Mouse (Mus musculus) heart, postnatal 0 days (tissue): ENCODE measurements around the gene Cmip. TPM values are rescaled to one million over a fixed set of nuclear protein-coding genes. Genes with fewer than 3 reads are reported as not detected.

Source experiments
- ATAC-seq: fragments of 200-750 bp; cut with Nextera tagmentation; 2 replicates; pipeline ENCODE4 v1.8.0; 2017; ENCODE audit warnings: low read depth, moderate number of reproducible peaks, moderate library complexity; ENCODE audit not compliant: insufficient read depth
- DNase-seq: peaks from one replicate; pipeline ENCODE4 v3.0.0-alpha.2; 2016; ENCODE audit warnings: low spot score
- H3K27ac ChIP-seq: fragments of 300-500 bp; sonication (generic); 2 replicates; pipeline ENCODE4 v1.5.1; 2014; ENCODE audit warnings: low read depth, mild to moderate bottlenecking
- H3K27me3 ChIP-seq: fragments of 300-500 bp; sonication (generic); 2 replicates; pipeline ENCODE4 v1.6.1; 2014; ENCODE audit warnings: low read length, mixed read lengths; ENCODE audit not compliant: control insufficient read depth, insufficient read depth
- H3K36me3 ChIP-seq: fragments of 300-500 bp; sonication (generic); replicated peaks from 2 replicates; pipeline ENCODE4 v1.6.1; 2014; ENCODE audit warnings: low read length, mixed read lengths; ENCODE audit not compliant: control insufficient read depth, insufficient read depth
- H3K4me1 ChIP-seq: fragments of 300-500 bp; sonication (generic); 2 replicates; pipeline ENCODE4 v1.6.1; 2014; ENCODE audit warnings: antibody characterized with exemption; ENCODE audit not compliant: control insufficient read depth, insufficient read depth
- H3K4me2 ChIP-seq: fragments of 300-500 bp; sonication (generic); 2 replicates; pipeline ENCODE4 v1.6.1; 2014; ENCODE audit warnings: low read depth, mild to moderate bottlenecking, low read length, moderate library complexity
- H3K4me3 ChIP-seq: fragments of 300-500 bp; sonication (generic); 2 replicates; pipeline ENCODE4 v1.5.1; 2014; ENCODE audit warnings: low read depth, low read length
- H3K9ac ChIP-seq: fragments of 300-500 bp; sonication (generic); replicated peaks from 2 replicates; pipeline ENCODE4 v1.6.1; 2014; ENCODE audit warnings: low read depth, low read length, mixed read lengths
- H3K9me3 ChIP-seq: fragments of 300-500 bp; sonication (generic); replicated peaks from 2 replicates; pipeline ENCODE4 v1.6.1; 2016; ENCODE audit warnings: low read length; ENCODE audit not compliant: control insufficient read depth
- CTCF ChIP-seq: IDR thresholded peaks from 2 replicates; pipeline ENCODE4 v1.5.1; 2016; ENCODE audit warnings: antibody characterized with exemption, control low read depth, low read depth
- EP300 ChIP-seq: IDR thresholded peaks from 2 replicates; pipeline ENCODE4 v1.6.1; 2016; ENCODE audit warnings: antibody characterized with exemption, low read depth
- WGBS: fragments of 180-500 bp; shearing (Covaris S2); extraction: QIAGEN DNeasy Blood & Tissue Kit; methylation state at CpG from one replicate; pipeline ENCODE4 v1.1.7; 2014; 5-methylcytosine and 5-hydroxymethylcytosine counted together
- polyA plus RNA-seq: library from polyadenylated mRNA; unstranded; fragments of >200 nt; fragmentation: Nextera tagmentation; extraction: Ambion mirVana; gene quantifications from 2 replicates; pipeline ENCODE4 v1.2.1, GENCODE M21; 2015
- total RNA-seq: library from RNA; depleted of rRNA; stranded (reverse); fragments of >200 nt; gene quantifications from 2 replicates; pipeline ENCODE4 v1.2.3, GENCODE M21; 2014; ENCODE audit warnings: low replicate concordance

The Cmip gene
- total and polyA plus RNA-seq, 2 experiments from 2014 or later: 5.7 to 11.1 TPM

DNA sequence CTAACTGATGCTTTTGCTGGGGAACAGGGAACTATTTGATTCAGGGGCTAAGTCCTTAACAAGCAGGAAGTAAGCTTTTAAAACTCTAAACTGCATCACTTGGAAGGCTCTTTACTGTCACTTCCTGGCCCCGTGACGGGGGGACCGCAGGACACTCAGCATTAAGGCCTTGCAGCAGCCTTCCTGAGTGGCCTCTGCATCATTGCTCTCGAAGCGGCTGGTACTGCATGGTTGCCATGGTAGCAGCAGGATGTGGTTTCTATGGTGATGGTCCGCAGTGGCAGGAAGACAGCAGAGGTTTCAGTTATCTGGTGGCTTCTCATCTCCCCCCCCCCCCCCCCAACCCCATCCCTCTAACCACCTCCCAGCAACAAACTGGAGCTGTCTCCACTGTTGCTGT, 65.2 kb downstream of the Cmip start:
- Histone ChIP-seq H3K27ac (no peak overlapping the region), H3K27me3 (no peaks in the 10 kb centered on the region), H3K4me2 (no peak overlapping the region), H3K4me3 (no peak overlapping the region), H3K9ac (no peak overlapping the region), H3K4me1 (no peaks in the 10 kb centered on the region), H3K9me3 (no peaks in the 10 kb centered on the region), H3K36me3 (0 out of 2 replicates have a peak, but pooled peaks cover 3% of the 10 kb centered on the region)
- DNase-seq (no peak), ATAC-seq (no peak)
- TF ChIP-seq EP300: no peak
- no peak for TF ChIP-seq CTCF
- 67% methylated on average over 6 of the region's 6 CpGs for WGBS

DNA sequence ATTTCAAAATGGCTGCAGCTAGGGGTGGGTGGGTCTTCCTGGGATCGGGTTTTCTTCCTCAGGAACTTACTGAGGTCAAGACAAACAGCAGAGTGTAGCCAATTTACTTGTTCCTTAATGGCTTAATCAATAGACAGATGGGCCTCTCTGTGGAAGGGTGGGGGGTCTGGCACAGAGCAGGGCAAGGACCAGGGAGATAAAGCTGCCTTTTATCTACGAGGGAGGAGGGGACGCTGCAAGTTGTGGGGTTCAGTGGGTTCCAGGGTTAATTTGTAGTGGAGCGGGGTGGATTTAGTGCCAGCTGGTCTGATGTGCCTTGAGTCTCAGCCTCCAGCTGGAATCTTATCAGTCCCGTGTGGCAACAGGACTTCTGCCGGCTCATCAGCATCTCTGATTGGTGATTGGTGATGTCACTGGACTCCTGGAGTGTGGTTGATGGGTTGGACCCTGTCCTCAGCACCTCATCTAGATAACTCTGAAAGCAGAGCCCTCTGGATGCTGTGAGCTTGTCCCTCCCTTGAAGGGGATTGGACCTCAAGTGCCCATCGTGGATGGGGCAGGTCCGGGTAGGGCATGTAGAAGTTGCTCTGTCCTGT, 65.9 kb downstream of the Cmip start:
- no peak for DNase-seq
- TF ChIP-seq CTCF (no peak), EP300 (no peak)
- ATAC-seq: no peak
- Histone ChIP-seq H3K4me2 (no peak overlapping the region), H3K27me3 (no peaks in the 10 kb centered on the region), H3K4me1 (0 out of 2 replicates have a peak, but pooled peaks cover 4% of the 10 kb centered on the region), H3K27ac (no peak overlapping the region), H3K36me3 (0 out of 2 replicates have a peak, but pooled peaks cover 1% of the 10 kb centered on the region), H3K9ac (no peak overlapping the region), H3K9me3 (no peaks in the 10 kb centered on the region), H3K4me3 (no peak overlapping the region)
- WGBS: 30% methylated on average over 8 of the region's 8 CpGs

DNA sequence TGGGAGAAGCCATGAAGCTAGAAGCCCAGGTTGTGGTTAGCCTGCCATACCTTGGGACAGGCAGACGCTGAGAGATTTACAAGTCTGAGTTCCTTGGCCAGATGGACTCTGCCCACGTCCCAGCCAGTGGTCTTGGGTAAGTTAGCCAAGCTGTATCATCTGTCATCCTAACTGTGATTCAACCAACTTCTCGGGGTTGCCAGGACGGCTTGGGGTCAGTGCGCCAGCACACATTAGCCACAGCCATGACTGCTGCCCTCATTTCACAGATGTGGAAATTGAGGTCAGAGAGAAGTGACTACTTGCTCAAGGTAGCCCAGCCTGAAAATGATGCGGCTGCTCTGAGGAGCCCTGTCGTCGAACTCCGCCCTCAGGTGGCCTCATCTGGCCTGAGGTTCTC, 68.0 kb downstream of the Cmip start:
- Histone ChIP-seq H3K9ac (no peak overlapping the region), H3K27ac (no peak overlapping the region), H3K27me3 (no peaks in the 10 kb centered on the region), H3K36me3 (no peaks in the 10 kb centered on the region), H3K4me1 (0 out of 2 replicates have a peak, but pooled peaks cover 4% of the 10 kb centered on the region), H3K4me3 (no peak overlapping the region), H3K4me2 (no peak overlapping the region), H3K9me3 (no peaks in the 10 kb centered on the region)
- DNase-seq (no peak), ATAC-seq (no peak)
- WGBS: 92% methylated on average over 9 of the region's 9 CpGs
- TF ChIP-seq CTCF: no peak
- TF ChIP-seq EP300: no peak

- H3K9ac ChIP-seq: no peak overlapping the region
- ATAC-seq (no peak), DNase-seq (no peak)
- H3K27ac ChIP-seq: no peak overlapping the region
- H3K4me2 ChIP-seq: no peak overlapping the region
- H3K36me3 ChIP-seq: no peaks in the 10 kb centered on the region
- H3K27me3 ChIP-seq: no peaks in the 10 kb centered on the region
- 0 out of 2 replicates have a peak, but pooled peaks cover 4% of the 10 kb centered on the region for H3K4me1 ChIP-seq
- no peak overlapping the region for H3K4me3 ChIP-seq
- 58% methylated on average over 5 of the region's 5 CpGs for WGBS
- H3K9me3 ChIP-seq: no peaks in the 10 kb centered on the region
- TF ChIP-seq EP300: no peak
- no peak for TF ChIP-seq CTCF
Observed at GRCm38 (mm10) chr8:117326735-117327134, 69.9 kb downstream of the Cmip start.

GRCm38 (mm10) chr8:117327385-117327837, 70.5 kb downstream of the Cmip start:
- H3K36me3 ChIP-seq: no peaks in the 10 kb centered on the region
- no peak overlapping the region for H3K4me3 ChIP-seq
- WGBS: 26% methylated on average over 7 of the region's 7 CpGs
- no peaks in the 10 kb centered on the region for H3K9me3 ChIP-seq
- ATAC-seq (peak; percentile 74), DNase-seq (no peak)
- no peaks in the 10 kb centered on the region for H3K27me3 ChIP-seq
- no peak overlapping the region for H3K9ac ChIP-seq
- no peak overlapping the region for H3K27ac ChIP-seq
- no peak overlapping the region for H3K4me2 ChIP-seq
- TF ChIP-seq CTCF: no peak
- TF ChIP-seq EP300: no peak
- 0 out of 2 replicates have a peak, but pooled peaks cover 4% of the 10 kb centered on the region for H3K4me1 ChIP-seq

GRCm38 (mm10) chr8:117328758-117329157, 71.9 kb downstream of the Cmip start:
- 80% methylated on average over 9 of the region's 9 CpGs for WGBS
- no peaks in the 10 kb centered on the region for H3K27me3 ChIP-seq
- no peak overlapping the region for H3K9ac ChIP-seq
- ATAC-seq (no peak), DNase-seq (no peak)
- H3K36me3 ChIP-seq: no peaks in the 10 kb centered on the region
- H3K27ac ChIP-seq: no peak overlapping the region
- no peak overlapping the region for H3K4me3 ChIP-seq
- peaks cover 8% of the 10 kb centered on the region; the same call in 1 of the 2 replicates for H3K4me1 ChIP-seq
- TF ChIP-seq CTCF: no peak
- TF ChIP-seq EP300: no peak
- H3K9me3 ChIP-seq: no peaks in the 10 kb centered on the region
- H3K4me2 ChIP-seq: no peak overlapping the region
